Mouse (Mus musculus): ENCODE data around the gene Washc4. TPM values are rescaled to one million over a fixed set of nuclear protein-coding genes. Genes with fewer than 3 reads are reported as not detected.
"Not testable (repeated sequence)": the region's sequence is repeated elsewhere in the genome, so short reads cannot be mapped to it uniquely, and the experiment has no call there.

Washc4 gene
- 10 to 100 TPM; 15.2 to 16.4 TPM for total RNA-seq (2021)
- long read RNA-seq, experiment 1, partial matches to known transcripts: 0 of 5 reads
- long read RNA-seq, experiment 1, other reads (novel, unspliced or antisense): 5 of 5 reads
- long read RNA-seq, experiment 2, full-length matches to known transcripts: 2 of 4 reads
- long read RNA-seq, experiment 2, partial matches to known transcripts: 1 of 4 reads
- long read RNA-seq, experiment 2, other reads (novel, unspliced or antisense): 1 of 4 reads

DNA sequence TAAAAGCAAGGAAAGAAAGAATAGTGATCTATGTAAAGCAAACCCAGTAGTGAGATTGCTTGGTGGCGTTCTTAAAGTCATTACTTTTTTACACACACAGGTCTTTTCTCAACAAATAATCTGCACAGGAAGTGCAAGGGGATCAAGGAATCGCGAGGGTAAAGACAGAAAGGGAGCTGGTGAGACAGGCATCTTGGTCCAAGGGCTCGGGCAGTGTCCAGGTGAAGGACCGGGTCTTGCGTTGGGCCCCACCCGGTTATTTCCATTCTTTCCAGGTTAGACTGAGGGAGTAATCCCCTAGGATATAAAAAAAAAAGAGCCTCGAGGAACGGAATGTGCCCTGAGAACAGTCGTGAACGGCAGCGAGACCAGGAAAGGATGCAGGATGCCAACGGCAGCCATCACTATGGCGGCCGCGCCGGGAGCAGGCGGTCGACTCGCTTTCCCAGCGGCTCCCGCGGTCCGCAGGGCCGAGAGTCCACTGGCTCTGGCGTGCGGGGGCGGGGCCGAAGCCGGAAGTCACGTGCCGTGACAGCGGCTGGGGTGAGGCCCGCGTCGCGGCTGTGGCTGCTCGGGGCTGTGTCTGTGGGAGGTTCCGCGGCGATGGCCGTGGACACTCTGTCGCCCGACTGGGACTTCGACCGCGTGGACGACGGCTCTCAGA lies at the start of gene Washc4:
TSS of gene Washc4 (plus strand) at position 314 of the 664 bp plus-strand sequence.
- peak; percentile 96 to 98 for DNase-seq

GRCm38 (mm10) chr10:83497321-83497720 lies 46.2 kb upstream of the Washc4 start:
- DNase-seq: no peak

DNA sequence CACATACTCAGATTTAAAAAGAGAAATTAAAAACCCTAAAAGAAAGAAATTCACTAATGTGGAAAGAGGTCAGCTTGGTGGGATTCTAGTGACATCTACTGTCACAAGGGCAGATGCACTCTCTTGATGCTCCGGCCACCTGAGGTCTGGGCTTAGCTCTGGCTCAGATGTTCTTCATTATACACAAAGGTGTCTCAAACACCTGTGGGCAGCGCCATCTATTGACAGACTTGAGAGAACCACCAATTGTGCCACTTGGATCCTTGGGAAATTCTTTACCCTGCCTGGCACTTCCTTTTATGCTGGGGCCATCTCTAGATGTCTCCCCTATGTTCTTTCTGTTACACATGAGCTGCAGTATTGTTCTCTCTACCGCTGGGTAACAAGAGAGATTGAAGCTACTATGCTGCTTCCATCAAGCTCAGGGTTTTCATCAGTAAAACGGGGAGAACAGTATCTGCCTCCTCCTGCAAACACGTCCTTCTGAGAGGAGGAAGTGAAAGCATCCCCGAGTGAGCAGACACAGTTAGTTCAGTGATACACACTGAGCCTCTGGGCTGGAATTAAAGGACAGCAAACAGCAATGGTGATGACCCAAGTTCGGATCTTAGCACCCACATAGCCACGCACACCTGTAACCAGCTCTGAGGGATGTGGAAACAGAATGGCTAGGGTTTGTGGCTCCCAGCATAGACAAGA lies 34.4 kb upstream of the Washc4 start:
- peak in 1 of 2 experiments; percentile 7 for DNase-seq

DNA sequence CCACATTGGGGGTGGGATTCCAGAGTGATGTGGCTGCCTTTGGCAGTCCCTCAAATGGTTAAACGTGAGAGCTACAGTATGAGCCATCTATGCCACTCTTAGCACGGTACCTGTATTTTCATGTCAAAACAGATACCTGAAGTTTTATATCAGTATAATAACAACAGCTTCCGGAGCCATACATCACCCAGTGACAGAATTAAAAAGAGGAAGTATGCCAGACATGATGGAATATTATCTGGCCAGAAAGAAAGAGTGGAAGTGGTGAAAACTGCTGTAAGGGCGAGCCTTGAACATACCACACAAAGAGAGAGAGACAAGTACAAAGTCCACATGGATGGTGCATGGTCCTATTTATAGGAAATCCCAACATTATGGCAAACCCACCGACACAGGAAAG lies 32.2 kb upstream of the Washc4 start:
- DNase-seq: no peak

DNA sequence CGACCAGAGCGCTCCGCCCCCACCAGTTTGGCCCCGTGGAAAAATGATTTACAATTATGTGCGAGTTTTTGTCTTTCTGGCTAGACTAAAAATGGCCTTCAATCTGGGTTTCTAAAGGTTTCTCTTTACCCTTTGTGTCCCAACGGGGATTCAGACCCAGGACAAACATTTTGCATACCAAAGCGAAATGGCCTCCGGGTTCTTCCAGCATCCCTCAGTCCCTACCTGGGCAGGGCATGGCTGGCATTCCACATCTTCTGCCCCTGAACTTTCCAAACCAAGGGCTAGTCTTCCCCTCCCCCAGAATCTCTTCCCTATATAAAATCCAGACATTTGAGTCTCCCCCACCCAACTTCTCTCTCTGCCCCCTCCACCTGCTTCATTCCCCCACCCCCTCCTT lies 29.8 kb upstream of the Washc4 start:
- no peak for DNase-seq

GRCm38 (mm10) chr10:83520990-83521389 lies 22.6 kb upstream of the Washc4 start:
- DNase-seq: no peak

GRCm38 (mm10) chr10:83524238-83524637 lies 19.3 kb upstream of the Washc4 start:
- DNase-seq: not testable (repeated sequence)

DNA sequence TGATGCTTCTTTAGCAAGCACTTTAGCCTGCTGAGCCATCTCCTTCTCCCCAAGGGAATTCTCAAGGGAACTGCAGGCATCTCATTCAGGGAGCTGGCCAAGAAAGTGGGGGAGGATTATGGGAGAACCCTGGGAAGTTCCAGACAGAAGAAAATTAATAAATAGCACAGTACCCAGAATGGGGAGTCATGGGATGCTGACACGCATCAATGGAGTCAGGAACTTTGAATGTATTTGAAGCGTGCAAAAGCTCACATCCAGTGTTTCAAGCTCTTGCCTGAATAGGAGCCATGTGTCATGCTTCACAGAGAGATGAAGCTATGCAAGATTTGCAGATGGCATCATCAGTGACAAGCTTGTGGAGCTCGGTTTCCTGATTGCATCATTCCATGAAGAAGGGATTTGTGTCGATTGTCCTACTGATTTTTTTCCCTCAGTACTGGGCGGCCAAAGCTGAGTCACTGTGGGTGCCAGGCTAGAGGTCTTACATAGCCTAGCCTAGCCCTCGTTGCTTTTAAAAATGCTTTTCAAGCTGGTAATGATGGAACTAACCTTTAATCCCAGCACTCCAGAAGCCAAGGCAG lies 13.1 kb upstream of the Washc4 start:
- no peak for DNase-seq

DNA sequence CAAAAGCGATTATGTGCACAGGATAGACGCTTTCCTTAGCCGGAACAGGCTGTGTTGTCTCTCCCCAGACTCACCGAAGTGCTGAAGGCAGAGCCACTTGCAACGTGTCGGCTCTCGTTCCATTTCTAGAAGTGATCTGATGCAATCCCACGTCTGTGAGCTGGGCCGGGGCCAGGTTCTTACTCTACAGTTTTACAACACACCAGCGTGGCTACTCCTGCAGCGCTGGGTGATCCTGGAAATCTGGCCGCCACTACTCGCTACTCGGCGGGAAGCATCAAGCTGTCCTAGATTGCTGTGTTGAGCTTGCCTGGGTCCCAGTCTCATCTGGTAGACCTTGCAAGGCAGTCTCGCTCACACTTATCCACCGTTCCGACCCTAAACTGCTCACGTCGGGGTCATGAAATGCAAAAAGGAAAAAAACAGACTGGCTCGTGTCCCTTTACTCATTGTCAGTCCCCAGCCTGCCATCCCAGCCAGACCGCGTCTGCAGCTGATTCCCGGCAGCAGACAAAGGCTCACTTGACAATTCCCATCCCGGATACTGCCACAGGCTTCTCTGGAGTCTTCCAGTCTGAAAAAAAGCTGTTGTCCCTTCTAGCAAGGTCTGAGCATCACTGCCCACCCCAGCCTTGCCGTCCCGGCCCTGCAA lies 10.2 kb upstream of the Washc4 start:
- peak; percentile 73 to 80 for DNase-seq

DNA sequence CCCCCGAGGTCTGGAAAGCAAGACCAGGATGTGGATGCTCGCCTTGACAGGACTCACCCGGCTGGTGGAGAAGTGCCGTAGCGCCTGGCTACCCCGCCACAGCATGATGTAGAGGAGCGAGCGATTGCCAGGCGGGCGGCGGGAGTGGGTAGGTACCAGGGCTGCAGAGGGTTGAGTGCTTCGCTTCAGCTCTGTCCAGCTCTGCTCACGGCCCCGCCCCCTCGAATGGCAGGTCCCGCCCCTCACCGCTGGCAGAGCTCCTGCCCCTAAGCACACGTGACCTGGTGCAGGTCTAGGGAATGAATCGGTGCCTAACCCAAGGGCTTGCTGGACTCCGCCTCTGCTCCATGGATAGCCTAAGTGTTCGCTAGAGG lies 9.7 kb upstream of the Washc4 start, which contains the start of gene Aldh1l2:
TSS of gene Aldh1l2 (minus strand) at position 231 of the 374 bp plus-strand sequence.
- DNase-seq: peak; percentile 80 to 85

- no peak for DNase-seq
Measured at GRCm38 (mm10) chr10:83536436-83536835, 7.1 kb upstream of the Washc4 start.

DNA sequence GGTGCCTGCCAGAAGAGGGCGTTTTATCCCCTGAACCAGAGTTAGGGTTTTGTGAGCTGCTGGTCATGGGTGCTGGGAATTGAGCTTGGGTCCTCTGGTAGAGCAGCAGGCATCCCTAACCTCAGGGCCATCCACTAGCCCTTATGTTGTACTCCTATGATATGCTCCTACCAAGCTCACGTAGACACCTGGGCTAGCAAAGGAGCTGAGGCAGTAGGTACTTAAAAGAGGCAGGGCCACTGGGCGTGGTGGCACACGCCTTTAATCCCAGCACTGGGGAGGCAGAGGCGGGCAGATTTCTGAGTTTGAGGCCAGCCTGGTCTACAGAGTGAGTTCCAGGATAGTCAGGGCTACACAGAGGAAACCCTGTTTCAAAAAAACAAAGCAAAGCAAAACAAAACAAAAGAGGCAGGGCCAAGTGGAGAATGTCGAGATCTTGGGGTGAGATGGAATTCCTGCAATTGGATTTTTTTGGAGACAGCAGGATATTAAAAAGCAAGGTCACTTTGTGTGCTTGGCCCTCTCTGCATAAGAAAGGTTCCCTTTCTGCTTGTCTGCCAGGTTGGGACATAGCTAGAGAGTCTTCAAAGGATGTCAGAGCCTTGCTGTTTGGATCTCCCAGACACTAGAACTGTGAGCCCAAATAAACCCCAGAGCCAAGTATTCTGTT lies 4.1 kb upstream of the Washc4 start:
- DNase-seq: no peak

DNA sequence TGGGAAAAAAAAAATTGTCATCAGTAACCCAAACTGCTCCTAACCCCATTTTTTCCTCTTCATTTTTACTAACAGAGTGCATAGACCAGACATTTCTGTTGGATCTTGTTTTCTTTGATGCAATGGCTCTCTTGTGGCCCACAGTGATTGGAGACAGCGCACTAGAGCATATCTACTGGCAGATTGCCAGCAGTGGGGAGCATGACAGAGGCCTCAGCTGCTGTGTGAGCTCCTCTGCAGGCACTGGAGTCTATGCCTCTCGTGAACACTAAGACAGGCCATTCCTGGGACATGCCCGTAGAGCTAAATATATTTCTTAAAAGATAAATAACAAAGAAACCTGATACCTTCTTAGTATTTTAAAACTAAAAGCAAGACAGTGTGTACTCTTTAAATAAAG lies 3.5 kb upstream of the Washc4 start:
- DNase-seq: no peak

GRCm38 (mm10) chr10:83542241-83542640 lies 1.3 kb upstream of the Washc4 start:
- DNase-seq: no peak

GRCm38 (mm10) chr10:83544103-83544479 lies 539 bp downstream of the Washc4 start:
- no peak for DNase-seq

DNA sequence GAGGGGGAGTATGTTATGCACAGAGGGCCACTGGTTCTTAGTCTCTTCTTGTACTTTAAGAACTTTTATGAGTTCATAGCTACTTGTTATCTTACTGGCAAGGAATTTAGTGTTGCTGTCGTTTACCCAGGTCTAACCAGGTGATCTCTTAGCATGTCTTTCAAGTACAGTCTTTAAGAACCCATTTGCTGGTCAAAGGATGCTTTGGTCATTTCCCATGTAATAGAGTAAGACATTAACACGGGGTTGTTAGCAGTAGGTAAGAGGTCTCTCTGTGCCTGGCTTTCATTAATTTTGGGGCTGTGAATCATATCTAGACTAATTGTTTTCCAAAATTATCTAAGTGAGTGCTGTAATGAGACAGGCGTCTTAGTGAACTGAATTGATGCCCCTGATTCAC lies 1.8 kb downstream of the Washc4 start:
- no peak for DNase-seq

GRCm38 (mm10) chr10:83563005-83563404 lies 19.5 kb downstream of the Washc4 start:
- DNase-seq: no peak

DNA sequence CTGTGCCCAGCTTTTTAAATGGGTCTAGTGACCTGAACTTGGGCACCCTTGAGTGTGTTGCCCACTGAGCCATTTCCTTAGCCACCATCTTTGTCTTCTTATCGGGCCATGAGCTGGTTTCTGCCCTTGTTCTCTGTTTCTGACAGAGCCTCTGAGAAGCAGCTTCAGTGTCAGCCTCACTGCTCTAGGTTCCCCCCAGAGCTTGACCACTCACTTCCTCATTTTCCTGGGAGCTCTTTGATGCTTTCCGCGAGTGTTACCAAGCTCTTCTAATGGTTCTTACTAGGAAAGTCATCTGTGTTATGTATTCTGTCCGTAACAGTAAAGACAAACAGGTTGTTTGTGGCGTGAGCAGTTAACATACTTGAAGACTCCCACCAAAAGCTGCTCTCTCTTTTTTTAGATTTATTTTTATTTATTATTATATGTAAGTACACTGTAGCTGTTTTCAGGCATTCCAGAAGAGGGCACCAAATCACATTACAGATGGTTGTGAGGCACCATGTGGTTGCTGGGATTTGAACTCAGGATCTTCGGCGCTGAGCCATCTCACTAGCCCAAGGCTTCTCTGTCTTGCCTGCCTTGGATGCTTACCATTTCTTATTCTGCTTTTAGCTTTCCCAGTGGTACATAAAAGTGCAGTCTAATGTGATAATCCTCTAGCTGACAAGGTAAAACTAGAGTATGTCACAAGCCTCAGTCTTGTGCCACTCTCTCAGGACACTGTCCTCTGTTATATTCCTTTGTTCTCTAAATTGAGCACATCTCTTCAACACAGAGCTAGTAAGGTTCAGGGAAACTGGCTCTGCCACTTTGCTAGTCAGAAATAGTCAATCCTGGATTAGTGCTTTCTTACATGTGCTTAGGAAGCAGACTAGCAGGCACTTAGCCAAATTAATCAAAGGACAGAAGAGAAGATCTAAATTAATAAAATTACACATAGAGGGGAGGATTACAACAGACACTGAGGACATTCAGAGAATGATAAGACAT lies 22.2 kb downstream of the Washc4 start:
- DNase-seq: no peak

DNA sequence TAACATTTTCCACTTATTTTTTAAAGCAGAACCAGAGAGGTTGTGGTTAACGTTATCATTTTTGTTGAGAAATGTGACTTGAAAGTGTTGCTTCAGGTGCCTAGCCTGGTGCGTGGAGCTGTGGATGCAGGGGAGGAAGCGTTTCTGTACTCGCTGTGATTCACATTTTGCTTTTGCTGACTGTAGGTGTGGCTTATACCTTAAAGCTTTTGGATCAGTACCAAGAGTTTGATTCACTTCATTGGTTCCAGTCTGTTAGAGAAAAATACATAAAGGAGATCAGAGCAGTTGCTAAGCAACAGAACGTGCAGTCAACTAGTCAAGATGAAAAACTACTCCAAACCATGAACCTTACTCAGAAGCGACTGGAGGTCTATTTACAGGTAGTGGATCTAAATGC lies 47.2 kb downstream of the Washc4 start:
- DNase-seq: no peak

DNA sequence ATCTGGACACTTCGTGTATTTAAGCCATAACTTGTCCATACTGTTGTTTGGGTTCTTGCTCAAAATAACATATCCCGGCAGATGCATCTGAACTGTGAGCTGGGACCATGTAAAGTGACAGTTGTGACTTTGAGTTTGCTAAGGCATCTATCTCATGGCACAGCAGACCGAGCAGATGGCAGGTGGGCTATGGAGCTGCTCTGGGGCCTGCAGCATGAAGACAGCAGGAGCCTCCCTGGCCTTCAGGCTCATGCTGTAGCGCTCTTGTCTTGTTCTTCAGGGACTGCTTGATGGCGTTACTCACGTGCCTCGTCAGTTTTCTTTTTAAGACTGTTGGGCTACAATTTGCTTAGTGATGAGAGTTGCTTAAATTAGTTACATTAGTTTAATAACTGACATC lies 49.1 kb downstream of the Washc4 start:
- no peak for DNase-seq

- no peak for DNase-seq
Measured at GRCm38 (mm10) chr10:83594526-83594925, 51.0 kb downstream of the Washc4 start.
